Mouse (Mus musculus): Measurements from ENCODE around the gene Itga5.

The Itga5 gene

DNA sequence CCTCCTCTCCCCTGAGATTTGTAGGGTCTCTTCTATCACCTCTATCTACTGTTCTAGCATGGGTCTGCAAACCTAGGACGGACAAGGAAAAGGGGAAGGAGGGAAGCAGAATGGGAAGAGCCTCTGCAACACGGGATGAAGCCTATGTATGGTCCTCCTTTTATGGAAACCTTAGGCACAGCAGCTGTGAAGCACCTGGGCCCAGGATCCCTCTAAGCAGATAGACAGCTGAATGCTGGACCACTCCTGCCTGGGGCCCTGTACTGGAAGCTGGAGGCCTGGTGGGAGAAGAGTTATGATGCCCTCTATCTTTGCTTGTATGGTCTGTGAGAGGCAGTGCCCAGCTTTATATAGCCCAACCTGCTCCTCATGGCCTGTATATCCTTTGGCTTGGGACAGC, 66.0 kb downstream of the Itga5 start:
- in situ Hi-C loops (cut with MboI; ENCODE audit: unreplicated experiment in 2 of 2) = no loop called here

DNA sequence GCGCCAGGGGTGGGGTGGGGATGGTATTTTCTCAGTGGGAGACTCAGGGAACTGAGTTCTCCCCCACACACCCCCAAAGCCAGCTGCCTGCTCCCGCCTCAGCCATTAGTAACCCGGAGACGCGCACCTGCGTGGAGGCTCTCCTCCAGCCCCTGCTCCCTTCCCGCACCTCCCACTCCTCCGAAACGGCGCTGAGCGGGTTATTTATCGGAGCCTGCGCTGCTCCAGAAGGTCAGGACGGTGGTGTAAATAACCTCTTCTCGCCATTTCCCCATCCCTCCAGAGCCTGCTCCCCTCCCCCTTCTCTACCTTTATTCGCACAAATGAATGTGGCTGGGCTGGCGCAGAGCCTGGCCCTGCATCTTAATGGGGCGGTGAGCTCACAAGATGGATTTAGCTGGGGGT, 66.5 kb downstream of the Itga5 start:
- in situ Hi-C loops (cut with MboI; ENCODE audit: unreplicated experiment in 2 of 2) = no loop called here

DNA sequence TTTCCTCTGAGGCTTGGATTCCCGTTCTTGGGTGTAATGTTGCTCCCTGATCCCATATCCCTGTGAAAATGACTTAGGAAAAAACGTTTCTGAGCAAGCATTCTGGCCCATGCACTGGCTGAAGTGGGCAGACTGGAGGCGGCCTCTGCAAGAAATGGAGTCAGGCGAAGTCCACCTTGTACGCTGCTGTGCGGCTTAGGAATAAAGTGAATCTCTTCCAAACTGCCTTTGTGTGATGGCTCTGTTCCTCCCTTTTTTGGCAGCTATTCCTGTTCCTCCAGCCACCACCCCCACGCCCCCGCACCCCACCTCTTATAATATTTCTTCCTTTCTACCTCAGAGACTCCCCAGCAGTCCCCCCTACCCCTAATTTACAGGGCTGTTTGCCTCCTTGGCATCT, 66.9 kb downstream of the Itga5 start:
- in situ Hi-C loops (cut with MboI; ENCODE audit: unreplicated experiment in 2 of 2) = no loop called here

DNA sequence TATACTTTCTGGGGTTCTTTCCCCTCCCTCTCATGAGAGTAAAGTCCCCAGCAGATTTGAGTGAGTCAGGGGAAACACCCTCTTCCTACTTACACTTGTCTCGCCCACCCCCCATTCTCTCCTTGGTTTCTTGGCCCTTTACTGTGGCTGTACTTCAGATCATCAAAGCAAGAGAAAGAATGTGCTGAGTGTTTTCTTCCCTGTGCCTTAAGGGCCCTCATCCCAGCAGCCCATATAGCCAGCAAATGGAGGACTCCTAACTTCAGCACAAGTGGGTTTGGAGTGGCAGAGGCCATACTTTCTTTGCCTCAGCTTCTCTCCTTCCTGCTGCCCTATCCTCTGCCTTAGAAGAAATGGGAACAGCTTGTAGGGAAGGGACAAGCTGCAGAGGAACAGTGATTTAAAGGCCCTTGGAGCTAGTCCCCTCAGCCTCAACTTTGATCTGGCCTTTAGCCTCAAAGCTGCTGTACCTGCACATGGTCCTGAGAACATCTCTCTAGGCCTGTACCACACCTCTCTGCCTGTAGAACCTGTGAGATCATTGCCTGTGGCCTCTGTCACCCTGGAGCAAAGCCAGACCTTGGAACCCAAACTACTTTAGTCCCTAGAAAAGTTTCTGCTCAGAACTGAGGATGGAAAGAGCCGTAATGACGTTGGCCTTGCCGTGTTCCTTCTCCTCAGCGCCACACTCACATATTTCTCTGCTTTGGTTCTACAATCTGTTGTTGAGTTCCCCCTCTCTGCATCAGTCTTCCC, 67.5 kb downstream of the Itga5 start:
- in situ Hi-C loops (cut with MboI; ENCODE audit: unreplicated experiment in 2 of 2) = no loop called here

DNA sequence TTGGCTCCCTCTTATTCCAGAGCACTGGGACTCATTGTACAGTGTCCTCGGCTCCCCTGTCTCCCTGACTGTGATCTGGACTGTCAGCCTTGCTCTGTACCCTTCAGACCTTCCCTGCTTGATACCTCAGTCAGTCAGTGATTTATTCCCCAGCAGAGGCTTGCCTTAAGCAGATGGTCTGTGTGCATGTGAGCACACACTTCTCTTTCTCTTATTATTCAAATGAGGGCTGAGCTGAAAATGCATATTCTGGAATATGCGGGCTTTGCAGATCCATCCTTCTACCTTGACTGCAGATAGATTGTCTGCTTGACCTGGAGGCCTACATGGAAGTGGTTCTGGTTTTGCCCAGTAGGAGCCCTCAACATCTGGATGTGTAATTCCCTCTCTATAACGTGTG, 68.5 kb downstream of the Itga5 start:
- in situ Hi-C loops (cut with MboI; ENCODE audit: unreplicated experiment in 2 of 2) = no loop called here

DNA sequence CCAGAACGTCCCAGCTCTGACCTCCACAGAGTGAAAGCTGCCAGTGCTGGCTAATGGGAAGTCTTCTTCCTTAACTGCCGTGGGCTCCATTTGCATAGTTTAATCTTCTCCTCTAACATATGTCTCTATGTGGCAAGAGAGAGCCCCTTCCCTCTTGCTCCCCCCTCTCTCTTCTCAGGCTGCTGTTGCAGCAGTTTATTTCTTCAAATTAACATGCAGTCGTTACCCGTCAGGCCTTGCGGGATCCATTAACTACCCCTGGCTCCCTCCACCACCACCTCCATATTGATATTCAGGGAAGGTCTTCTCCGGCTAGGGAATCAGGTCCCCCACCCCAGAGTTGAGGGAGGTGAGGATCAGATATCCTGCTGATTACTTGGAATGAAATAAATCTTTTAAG, 69.2 kb downstream of the Itga5 start:
- in situ Hi-C loops (cut with MboI; ENCODE audit: unreplicated experiment in 2 of 2) = no loop called here

DNA sequence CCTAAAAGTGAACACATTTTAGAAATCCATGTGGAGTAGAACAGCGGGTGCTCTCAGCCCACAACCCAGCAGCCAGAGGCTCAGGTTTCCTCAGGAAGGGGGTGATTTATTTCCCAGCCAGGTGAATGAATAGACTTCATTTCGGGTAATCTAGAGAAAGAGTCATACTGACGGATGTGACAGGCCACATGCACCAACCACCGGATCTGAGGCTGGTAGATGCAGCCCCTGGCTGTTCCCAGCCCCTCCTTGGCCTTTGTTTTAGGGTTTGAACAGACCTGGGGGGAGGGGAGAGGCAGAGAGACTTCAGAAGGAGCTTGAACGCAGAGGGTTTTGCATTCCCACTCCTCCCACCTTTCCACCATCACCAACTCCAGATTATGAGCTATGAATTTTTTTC, 70.7 kb downstream of the Itga5 start:
- in situ Hi-C loops (cut with MboI; ENCODE audit: unreplicated experiment in 2 of 2) = no loop called here

DNA sequence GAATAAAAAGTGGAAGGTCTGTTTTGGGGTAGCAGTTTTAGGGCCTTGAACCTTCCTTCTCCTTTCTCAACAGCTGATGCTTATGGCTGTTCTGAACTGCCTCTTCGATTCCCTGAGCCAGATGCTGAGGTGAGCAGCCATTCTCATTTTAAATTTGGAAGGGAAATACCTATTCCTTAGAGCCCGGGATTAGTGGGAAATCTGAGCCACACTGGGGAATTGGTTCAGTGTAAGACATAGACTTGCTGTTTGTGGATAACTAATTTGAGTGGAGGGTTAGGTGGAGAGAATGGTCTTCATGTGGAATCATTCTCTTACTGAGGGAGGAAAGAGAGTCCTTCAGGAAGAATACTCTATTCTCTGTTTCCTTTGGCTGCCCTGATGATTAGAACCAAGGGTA, 71.9 kb downstream of the Itga5 start:
- in situ Hi-C loops (cut with MboI; ENCODE audit: unreplicated experiment in 2 of 2) = no loop called here
